ENCODE assay signal across 18 mouse cellular contexts in the genomic region with DNA sequence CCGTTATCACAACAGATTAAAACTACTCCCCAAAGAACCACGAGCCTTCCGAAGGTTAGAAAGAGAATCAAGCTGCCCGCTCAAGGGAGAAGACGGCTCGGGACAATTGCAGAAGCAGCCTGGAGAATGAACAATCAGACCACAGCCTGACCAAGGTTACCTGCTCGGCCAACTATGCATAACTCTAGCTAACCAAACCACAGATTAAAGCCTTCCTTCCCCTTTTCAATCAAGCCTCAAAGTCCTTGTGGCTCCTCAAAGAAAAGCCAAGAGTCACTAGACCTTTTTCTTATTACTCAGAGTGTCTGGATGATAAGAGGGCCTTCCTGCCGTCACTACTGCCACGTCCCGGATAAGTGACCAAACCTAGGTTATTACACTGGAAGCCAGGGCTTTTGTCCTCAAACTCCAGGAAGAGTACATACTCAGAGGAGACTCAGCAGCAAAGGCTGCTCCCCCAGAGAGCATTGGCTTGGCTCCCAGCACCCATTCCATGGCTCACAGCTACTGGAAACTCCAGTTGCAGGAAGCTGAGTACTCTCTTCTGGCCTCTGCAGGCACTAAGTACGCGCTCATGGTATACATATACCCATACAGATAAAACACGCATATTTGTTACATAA. TPM values are rescaled to one million over a fixed set of nuclear protein-coding genes. Genes with fewer than 3 reads are reported as not detected.
A peak's percentile ranks its signal among the peaks of the same experiment; 100 is the strongest.
DNase-seq lines count a peak whose midpoint lies in the region; ATAC-seq and TF ChIP-seq lines count a peak whose summit lies in the region.
"Had no signal": no experiment of that assay in that cellular context is flagged by ENCODE, and none has a peak within 500 bp of the region (broad histone marks: within the 10 kb centered on the region; RNA-seq: fewer than 3 reads in every experiment).

No protein-coding gene starts in this region.

- H3K36me3 ChIP-seq in G1E (replicated peaks): peaks cover 55% of the 10 kb centered on the region
- H3K36me3 ChIP-seq in hindbrain, embryonic 11.5 days (ENCODE audit: control insufficient read depth, insufficient read depth, low read length): no peaks in the 10 kb centered on the region
- H3K36me3 ChIP-seq: liver, embryonic 15.5 days; midbrain, embryonic 15.5 days had no signal

- H3K4me2 ChIP-seq in hindbrain, embryonic 11.5 days (replicated peaks; ENCODE audit: low read depth, low read length): no peak overlapping the region
- H3K4me2 ChIP-seq: liver, embryonic 15.5 days; midbrain, embryonic 15.5 days; neural tube, embryonic 13.5 days had no signal

- no peak for TF ChIP-seq CTCF in G1E (IDR thresholded peaks at IDR 0.05; ENCODE audit: low read depth, low read length)

- H3K27ac ChIP-seq in hindbrain, embryonic 11.5 days (ENCODE audit: low read depth, low read length): no peak overlapping the region
- H3K27ac ChIP-seq: liver, embryonic 15.5 days; midbrain, embryonic 15.5 days; neural tube, embryonic 13.5 days had no signal

- 89% methylated on average over 13 of the region's 13 CpGs for WGBS in hindbrain, embryonic 11.5 days

- ATAC-seq in G1E (ENCODE audit: extremely low read depth, insufficient number of reproducible peaks, low FRiP score, poor library complexity, severe bottlenecking): peak; percentile 50
- ATAC-seq in hindbrain, embryonic 11.5 days (ENCODE audit: low FRiP score): no peak
- no peak for ATAC-seq in cerebellum, adult (ENCODE audit: insufficient number of reproducible peaks, low FRiP score, low TSS enrichment)
- ATAC-seq: forebrain, postnatal 0 days; inflammation-experienced regulatory T-cells, adult 6 months; midbrain, embryonic 15.5 days had no signal

- no peak overlapping the region for H3K9ac ChIP-seq in hindbrain, embryonic 11.5 days (ENCODE audit: low read depth, low read length)
- H3K9ac ChIP-seq: forebrain, postnatal 0 days; liver, embryonic 15.5 days; midbrain, embryonic 15.5 days; neural tube, embryonic 13.5 days had no signal

- no peaks in the 10 kb centered on the region for H3K27me3 ChIP-seq in G1E (ENCODE audit: insufficient read depth, low read length)
- no peaks in the 10 kb centered on the region for H3K27me3 ChIP-seq in hindbrain, embryonic 11.5 days (ENCODE audit: control insufficient read depth, insufficient read depth, low read length)
- H3K27me3 ChIP-seq: liver, embryonic 15.5 days; midbrain, embryonic 15.5 days; neural tube, embryonic 13.5 days had no signal

- H3K4me1 ChIP-seq in G1E (ENCODE audit: insufficient read depth, low read depth, low read length): peaks cover 50% of the 10 kb centered on the region
- H3K4me1 ChIP-seq in hindbrain, embryonic 11.5 days (replicated peaks; ENCODE audit: control insufficient read depth, insufficient read depth, low read length): no peaks in the 10 kb centered on the region

- no peaks in the 10 kb centered on the region for H3K9me3 ChIP-seq in G1E (replicated peaks)
- no peaks in the 10 kb centered on the region for H3K9me3 ChIP-seq in hindbrain, embryonic 11.5 days (ENCODE audit: control insufficient read depth, low read length)
- H3K9me3 ChIP-seq: liver, embryonic 15.5 days; midbrain, embryonic 15.5 days; neural tube, embryonic 13.5 days had no signal

- no peak overlapping the region for H3K4me3 ChIP-seq in G1E (ENCODE audit: low read depth, low read length)
- H3K4me3 ChIP-seq in hindbrain, embryonic 11.5 days (ENCODE audit: low read depth, low read length): no peak overlapping the region
- H3K4me3 ChIP-seq: erythroblast, embryonic 14.5 days; liver, embryonic 15.5 days; midbrain, embryonic 15.5 days; neural tube, embryonic 13.5 days had no signal

- DNase-seq in 3134 (ENCODE audit: extremely low read depth, insufficient read length, low spot score) (peak; percentile 36), G1E (ENCODE audit: low spot score) (no peak)
- peak; percentile 15 for DNase-seq in kidney, postnatal 10 days
- peak; percentile 51 for DNase-seq in lung, postnatal 36 days
- no peak for DNase-seq in adrenal gland, adult 18-20 months (ENCODE audit: low spot score in 2 of 2)
- DNase-seq in hindbrain, embryonic 11.5 days (ENCODE audit: low spot score): no peak
- DNase-seq: cerebellum, adult 18-20 months; forebrain, postnatal 0 days; heart, adult 11 months; heart, postnatal 14 days; layer of hippocampus, adult 9-11 months; thymus, postnatal 14 days had no signal

RNA-seq across cellular contexts. Expression of gene Galc, which starts 3.8 kb away (rescaled TPM):
- 120 and 131 TPM in 2 replicates for total RNA-seq in G1E (2014; fragmentation: Nextera tagmentation)
- total RNA-seq in G1E (2017): 143 and 174 TPM in 2 replicates
- polyA plus RNA-seq in G1E (2012): 9.3 and 10.1 TPM in 2 replicates
- 10 to 100 TPM; 13.4 to 15.9 TPM for total RNA-seq in adrenal gland, adult 18-20 months (2021)
- 12.2 and 14.8 TPM in 2 replicates for polyA plus RNA-seq in hindbrain, embryonic 11.5 days (2014; fragmentation: Nextera tagmentation; extraction: Ambion mirVana)
- polyA plus RNA-seq: erythroblast, embryonic 14.5 days had no signal

RNA-seq across cellular contexts. Expression of gene Gpr65, which starts 13.0 kb away (rescaled TPM):
- total RNA-seq in G1E (2014; fragmentation: Nextera tagmentation) (142 and 144 TPM in 2 replicates), G1E (2017) (202 and 232 TPM in 2 replicates)
- 1.4 and 2.4 TPM in 2 replicates for polyA plus RNA-seq in G1E (2012)
- total RNA-seq in adrenal gland, adult 18-20 months (2021): 1 to 10 TPM; 1.9 to 2.4 TPM
- polyA plus RNA-seq in hindbrain, embryonic 11.5 days (2014; fragmentation: Nextera tagmentation; extraction: Ambion mirVana): 0.60 and 1.5 TPM in 2 replicates
- polyA plus RNA-seq: erythroblast, embryonic 14.5 days had no signal

Comparison
In these comparisons a context has a peak if more than half of its experiments do, and no peak if none do; other contexts are left out.
1. DNase-seq: peak in 3134 (single experiment), kidney, postnatal 10 days (single experiment) and lung, postnatal 36 days (single experiment); none in G1E (single experiment), adrenal gland, adult 18-20 months (0 of 2) and hindbrain, embryonic 11.5 days (single experiment).
2. RNA of gene Galc, which starts 3.8 kb away (total RNA-seq): 120 to 174 TPM in G1E; 13.4 to 15.9 TPM in adrenal gland, adult 18-20 months; every median in the first group is over 4 times any median in the second.
3. RNA of gene Gpr65, which starts 13.0 kb away (total RNA-seq): 142 to 232 TPM in G1E; 1.9 to 2.4 TPM in adrenal gland, adult 18-20 months; every median in the first group is over 10 times any median in the second.